Mouse (Mus musculus): ENCODE measurements around the gene Gm15155.
A peak's percentile ranks its signal among the peaks of the same experiment; 100 is the strongest.
"Not testable (repeated sequence)": the region's sequence is repeated elsewhere in the genome, so short reads cannot be mapped to it uniquely, and the experiment has no call there.

The Gm15155 gene

GRCm38 (mm10) chrX:155624341-155624841 lies at the start of gene Gm15155:
TSS of gene Gm15155 (plus strand) at chrX:155624741.
- DNase-seq (ENCODE audit: low spot score) = no peak

- no peak for DNase-seq (ENCODE audit: low spot score)
Observed at GRCm38 (mm10) chrX:155579791-155580190, 44.8 kb upstream of the Gm15155 start.

DNA sequence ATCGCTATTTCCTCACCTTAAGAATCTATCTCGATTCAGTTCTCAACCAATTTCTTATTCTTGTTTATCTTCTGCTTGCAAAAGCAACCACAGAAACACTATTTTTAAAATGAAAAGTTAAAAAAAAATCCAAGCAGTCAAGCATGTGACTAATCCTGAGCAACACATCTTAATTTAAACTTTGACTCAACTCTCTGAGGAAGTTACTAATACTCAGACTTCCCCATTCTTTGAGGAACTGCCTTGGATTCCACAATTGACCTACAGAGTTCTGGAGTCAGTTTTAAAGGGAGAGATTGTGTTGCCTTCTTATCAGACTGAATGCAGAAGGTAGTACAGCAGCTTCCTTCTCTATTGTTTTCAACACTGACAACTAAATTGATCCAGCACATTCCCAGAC lies 40.0 kb upstream of the Gm15155 start:
- DNase-seq (ENCODE audit: low spot score) = no peak

DNA sequence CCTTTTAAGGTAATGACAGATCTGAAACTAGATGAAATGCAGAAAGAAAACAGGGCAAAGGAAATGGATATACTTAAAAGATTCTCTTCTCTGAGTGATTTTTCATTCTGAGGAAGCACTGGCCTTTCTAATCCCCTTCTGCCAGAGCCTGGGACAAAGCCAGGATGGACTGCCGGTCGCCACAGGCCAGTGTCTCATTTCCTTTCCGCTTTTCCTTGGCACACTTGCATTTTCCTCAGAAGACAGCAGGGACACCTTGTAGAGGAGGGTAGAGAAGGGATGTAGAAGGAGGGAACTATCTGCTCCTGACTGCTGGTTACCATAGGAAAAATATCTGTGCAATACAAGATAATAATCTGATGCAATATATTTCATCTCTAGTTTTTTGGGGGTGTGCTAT lies 33.1 kb upstream of the Gm15155 start:
- no peak for DNase-seq (ENCODE audit: low spot score)

DNA sequence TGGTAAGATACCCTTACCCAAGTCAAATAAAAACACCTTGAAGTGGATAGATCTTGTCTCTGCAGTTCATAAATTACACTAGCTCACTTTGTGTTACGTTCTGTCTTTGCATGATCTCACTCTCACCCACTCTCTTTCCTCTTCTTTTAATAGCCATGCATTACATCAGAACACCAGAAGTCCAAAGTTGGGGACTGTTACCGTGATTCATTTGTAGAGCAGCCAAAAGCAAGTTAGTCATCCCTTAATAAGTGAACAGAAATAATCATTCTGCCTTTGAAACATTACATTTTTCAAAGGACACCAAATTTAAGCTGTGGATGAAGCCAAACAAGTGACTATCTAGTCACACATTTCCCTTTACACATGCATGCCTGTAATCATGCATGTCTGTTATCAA lies 32.1 kb upstream of the Gm15155 start:
- peak; percentile 16 for DNase-seq (ENCODE audit: low spot score)

- DNase-seq (ENCODE audit: low spot score) = no peak
Observed at GRCm38 (mm10) chrX:155594685-155595084, 29.9 kb upstream of the Gm15155 start.

- no peak for DNase-seq (ENCODE audit: low spot score)
Observed at GRCm38 (mm10) chrX:155596390-155596789, 28.2 kb upstream of the Gm15155 start.

DNA sequence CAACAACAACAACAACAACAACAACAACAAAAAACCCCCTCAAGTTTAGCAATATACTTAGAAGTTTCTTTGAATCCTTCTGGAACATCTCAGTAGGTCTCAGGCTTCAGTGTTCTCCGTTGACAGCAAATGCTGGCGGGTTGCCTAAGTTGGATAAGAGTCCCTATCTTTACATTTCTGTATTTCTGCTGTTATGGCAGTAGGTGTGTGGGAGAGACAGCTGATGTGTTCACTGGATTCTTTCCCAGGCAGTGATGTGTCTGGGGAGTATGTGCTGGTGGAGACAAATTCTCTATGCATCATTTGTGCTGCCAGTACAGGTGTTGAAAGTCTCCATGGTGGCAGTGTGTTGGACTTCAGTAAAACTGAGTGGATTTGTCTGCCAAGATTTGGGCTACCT lies 23.3 kb upstream of the Gm15155 start:
- DNase-seq (ENCODE audit: low spot score) = no peak

GRCm38 (mm10) chrX:155622527-155622926 lies 2.0 kb upstream of the Gm15155 start:
- DNase-seq (ENCODE audit: low spot score) = no peak

DNA sequence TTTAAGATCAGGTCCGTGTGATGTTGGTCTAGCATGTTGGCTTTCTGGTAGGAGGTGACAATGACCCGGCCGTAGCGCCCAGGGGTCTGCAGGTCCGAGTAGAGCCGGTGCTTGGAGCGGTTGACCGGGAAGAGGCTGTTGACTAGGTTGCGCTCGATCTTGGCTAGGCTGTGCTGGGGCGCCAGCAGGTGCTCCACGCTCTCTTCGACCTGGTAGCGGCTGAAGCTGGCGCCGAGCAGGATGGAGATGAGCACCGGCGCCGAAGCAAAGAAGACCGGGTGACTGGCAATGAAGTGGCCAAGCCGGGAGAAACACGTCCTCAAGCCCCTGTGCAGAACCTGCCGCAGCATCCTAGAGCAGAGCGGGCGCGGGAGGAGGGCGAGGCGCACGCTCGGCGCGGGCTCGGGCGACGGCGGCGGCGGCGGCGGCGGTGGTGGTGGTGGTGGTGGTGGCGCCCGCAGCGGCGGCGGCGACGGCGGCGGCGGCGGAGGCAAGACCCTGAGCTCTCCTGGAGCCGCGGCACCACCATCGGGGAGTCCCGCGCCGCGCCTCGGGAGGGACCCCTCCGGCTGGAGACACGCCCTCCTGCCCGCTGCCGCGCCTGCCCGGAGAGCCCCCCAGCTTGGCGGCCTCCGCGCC lies 1.5 kb upstream of the Gm15155 start:
- no peak for DNase-seq (ENCODE audit: low spot score)

- no peak for DNase-seq (ENCODE audit: low spot score)
Observed at GRCm38 (mm10) chrX:155623701-155624281, 750 bp upstream of the Gm15155 start, which contains the start of gene Ptchd1. TSS of gene Ptchd1 (minus strand) at chrX:155623814.

DNA sequence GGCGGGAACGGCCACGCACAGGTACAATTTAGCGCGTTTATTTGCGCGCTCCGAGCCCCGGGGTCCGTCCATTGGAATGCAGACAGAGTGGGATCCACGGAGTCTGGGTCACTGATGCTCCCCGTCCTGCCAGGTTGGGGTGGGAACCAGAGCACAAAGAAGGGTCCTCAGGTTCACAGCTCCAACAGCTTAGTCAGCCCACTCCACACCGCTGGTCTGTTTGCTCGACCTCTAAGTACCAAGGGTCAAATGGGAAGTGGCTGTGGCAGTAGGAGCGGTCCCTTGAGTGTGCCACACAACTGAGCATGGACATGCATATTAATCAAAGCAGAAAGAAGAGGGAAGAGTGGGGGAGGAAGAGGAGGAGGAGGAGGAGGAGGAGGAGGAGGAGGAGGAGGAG lies 354 bp downstream of the Gm15155 start:
- DNase-seq (ENCODE audit: low spot score) = no peak

DNA sequence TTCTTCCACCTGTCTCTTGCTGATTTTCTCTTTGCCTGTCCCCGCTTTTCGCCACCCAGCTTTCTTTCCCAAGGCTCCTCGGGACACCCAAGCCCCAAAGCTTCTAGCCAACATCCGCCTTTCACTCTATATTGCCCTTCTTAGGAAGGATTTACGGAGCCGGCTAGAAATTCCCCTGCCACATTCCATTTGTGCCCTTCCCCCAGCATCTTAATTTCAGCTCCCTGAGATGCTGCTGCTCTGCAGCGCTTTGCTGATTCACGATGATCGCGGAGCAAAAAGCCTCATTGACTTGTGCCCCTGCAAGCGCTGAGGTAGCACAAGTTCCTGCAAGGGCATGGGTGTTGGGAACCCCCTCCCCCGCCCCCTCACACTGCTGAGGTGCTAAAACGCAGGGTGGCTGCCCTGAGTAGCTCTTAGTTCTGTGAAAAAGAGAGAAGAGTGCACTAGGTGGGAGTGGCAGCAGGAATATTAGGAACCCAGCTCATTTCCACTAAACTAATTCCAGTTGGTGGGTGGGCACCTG lies 1.2 kb downstream of the Gm15155 start:
- no peak for DNase-seq (ENCODE audit: low spot score)

GRCm38 (mm10) chrX:155643975-155644374 lies 19.4 kb downstream of the Gm15155 start:
- DNase-seq (ENCODE audit: low spot score) = no peak

GRCm38 (mm10) chrX:155645975-155646374 lies 21.4 kb downstream of the Gm15155 start:
- DNase-seq (ENCODE audit: low spot score) = no peak

GRCm38 (mm10) chrX:155657971-155658370 lies 33.4 kb downstream of the Gm15155 start:
- peak; percentile 2 for DNase-seq (ENCODE audit: low spot score)

GRCm38 (mm10) chrX:155690440-155690839 lies 65.9 kb downstream of the Gm15155 start:
- DNase-seq (ENCODE audit: low spot score) = not testable (repeated sequence)

DNA sequence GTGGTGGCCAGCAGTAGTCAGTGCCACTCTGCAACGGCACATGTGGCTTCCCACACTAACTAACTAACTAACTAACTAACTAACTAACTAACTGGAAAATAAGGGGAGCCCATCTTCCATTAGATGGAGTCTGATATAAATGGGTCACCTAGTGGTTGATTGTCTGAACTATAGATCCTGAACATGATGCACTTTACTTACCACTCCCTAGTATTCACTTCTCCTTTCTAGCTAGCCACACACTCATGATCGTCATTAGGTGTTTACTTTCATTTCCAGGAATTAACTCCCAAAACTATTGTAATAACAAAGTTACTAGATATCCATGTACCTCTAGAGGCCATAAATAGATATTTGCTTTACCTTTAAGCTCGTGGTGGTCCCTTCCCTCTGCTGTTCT lies 99.6 kb downstream of the Gm15155 start:
- no peak for DNase-seq (ENCODE audit: low spot score)

- no peak for DNase-seq (ENCODE audit: low spot score)
Observed at GRCm38 (mm10) chrX:155728387-155728786, 103.8 kb downstream of the Gm15155 start.

- DNase-seq (ENCODE audit: low spot score) = no peak
Observed at GRCm38 (mm10) chrX:155888118-155888517, 263.6 kb downstream of the Gm15155 start.

- no peak for DNase-seq (ENCODE audit: low spot score)
Observed at GRCm38 (mm10) chrX:155900040-155900439, 275.5 kb downstream of the Gm15155 start.

DNA sequence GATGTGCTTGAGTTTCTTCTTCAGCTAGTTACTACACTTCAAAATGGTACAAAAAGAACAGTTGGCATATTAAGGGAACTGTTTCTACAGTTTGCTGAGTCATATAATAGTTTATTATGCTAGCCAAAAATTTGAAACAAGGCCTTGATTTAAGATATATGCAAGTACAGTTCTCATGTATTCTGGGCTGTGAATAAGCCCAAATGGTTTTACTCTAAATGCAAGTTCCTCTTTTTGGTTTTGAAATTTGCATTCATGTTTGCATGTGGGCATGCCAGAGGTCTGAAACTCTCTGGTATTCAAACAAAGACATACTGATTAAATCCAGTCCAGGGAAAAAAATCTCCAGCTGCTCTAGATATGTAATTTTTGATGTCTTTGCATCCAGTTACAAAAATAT lies 277.2 kb downstream of the Gm15155 start:
- DNase-seq (ENCODE audit: low spot score) = no peak

DNA sequence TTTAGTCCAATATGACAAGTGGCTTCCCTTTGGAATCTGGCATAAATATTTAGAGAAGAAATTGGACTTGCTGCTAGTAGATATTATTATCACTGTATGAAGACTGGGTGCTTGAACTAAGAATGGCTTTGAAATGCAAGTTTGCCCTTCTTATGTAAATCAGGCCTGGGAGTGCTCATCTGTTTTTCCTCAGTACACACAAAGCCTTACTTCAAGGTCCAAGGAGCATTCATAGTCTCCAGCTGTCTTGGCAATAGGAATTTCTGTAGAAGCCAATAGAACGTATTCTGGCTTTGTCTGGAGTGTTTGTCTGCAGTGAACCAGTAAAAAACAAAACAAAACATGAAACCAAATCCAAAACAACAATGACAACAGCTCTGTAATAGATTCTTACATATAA lies 278.6 kb downstream of the Gm15155 start:
- no peak for DNase-seq (ENCODE audit: low spot score)

DNA sequence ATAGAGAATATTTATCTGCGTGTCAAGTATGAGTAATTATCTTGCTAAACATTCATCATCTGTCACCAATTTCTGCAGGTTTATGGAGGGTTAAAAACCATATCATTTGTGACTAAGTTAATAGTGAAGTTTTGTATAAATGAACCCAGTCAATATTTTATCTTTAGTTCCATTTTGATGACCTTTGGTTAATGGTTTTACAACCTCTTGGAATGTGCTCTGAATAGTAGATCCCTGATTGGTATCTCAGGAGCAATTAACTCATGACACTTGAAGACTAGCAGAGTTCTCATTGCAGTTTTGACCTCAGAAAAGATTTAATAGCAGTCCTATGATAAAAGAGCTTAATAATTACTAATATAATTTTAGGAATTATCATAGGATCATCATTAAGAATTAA lies 385.2 kb downstream of the Gm15155 start:
- DNase-seq (ENCODE audit: low spot score) = no peak
